Mouse (Mus musculus): Measurements from ENCODE around the gene Hnf4a. TPM values are rescaled to one million over a fixed set of nuclear protein-coding genes. Genes with fewer than 3 reads are reported as not detected.

Gene Hnf4a
- polyA plus RNA-seq, 1 experiment, result 0.67 TPM

DNA sequence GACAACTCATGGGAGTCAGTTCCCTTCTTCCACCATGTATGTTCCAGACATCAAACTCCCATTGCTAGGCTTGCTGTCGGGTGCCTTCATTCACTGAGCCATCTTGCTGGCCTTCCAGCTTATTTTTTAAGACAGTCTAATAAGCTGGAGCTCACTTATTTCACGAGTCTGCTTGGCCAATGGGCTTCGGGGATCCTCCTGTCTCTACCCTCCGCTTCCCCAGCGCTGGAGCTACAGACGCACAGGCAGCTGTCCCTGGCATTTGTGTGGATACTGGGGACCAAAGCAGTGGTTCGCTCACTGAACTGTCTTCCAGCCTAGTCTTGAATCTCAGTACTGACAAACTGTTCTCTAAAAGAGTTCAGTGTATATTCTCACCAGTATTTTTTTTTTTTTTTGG lies 99.6 kb downstream of the Hnf4a start:
- Histone ChIP-seq H3K4me1 (ENCODE audit: control insufficient read depth, insufficient read depth, low read length) (no peaks in the 10 kb centered on the region; the same call in 1 of the 2 replicates), H3K4me3 (replicated peaks; ENCODE audit: extremely low read depth, low read depth, low read length) (no peak overlapping the region)
- TF ChIP-seq CTCF (IDR thresholded peaks at IDR 0.05; ENCODE audit: insufficient read depth, low read length), result no peak
- no peak for TF ChIP-seq POLR2A (IDR thresholded peaks at IDR 0.05; ENCODE audit: borderline replicate concordance, extremely low read depth, low read depth, low read length)
- DNase-seq, result no peak
- WGBS, result 87% methylated on average over 7 of the region's 7 CpGs

DNA sequence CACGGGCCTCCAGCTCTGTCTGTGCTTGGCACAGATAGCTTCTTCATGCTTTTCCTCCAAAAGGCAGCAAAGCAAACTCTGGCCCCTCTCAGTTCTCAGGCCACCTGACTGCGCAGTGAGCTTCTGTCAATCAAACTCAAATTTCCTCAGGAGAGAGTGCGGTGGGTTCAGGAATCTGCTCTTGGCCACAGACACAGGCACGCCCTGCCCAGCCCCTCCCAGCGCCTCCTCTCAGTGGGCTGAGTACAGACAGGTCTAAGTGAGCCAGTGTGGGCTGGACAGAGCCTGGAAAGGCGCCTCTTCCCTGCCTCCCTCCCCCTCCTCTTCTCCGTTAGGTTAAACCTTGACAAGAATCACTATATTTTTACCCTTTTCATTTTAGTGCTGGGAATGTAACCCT lies 101.4 kb downstream of the Hnf4a start:
- H3K4me1 ChIP-seq (ENCODE audit: control insufficient read depth, insufficient read depth, low read length), result no peaks in the 10 kb centered on the region
- DNase-seq, result no peak
- WGBS, result 78% methylated on average over 7 of the region's 7 CpGs
- no peak overlapping the region for H3K4me3 ChIP-seq (replicated peaks; ENCODE audit: extremely low read depth, low read depth, low read length)
- TF ChIP-seq CTCF (IDR thresholded peaks at IDR 0.05; ENCODE audit: insufficient read depth, low read length) (no peak), POLR2A (IDR thresholded peaks at IDR 0.05; ENCODE audit: borderline replicate concordance, extremely low read depth, low read depth, low read length) (no peak)

DNA sequence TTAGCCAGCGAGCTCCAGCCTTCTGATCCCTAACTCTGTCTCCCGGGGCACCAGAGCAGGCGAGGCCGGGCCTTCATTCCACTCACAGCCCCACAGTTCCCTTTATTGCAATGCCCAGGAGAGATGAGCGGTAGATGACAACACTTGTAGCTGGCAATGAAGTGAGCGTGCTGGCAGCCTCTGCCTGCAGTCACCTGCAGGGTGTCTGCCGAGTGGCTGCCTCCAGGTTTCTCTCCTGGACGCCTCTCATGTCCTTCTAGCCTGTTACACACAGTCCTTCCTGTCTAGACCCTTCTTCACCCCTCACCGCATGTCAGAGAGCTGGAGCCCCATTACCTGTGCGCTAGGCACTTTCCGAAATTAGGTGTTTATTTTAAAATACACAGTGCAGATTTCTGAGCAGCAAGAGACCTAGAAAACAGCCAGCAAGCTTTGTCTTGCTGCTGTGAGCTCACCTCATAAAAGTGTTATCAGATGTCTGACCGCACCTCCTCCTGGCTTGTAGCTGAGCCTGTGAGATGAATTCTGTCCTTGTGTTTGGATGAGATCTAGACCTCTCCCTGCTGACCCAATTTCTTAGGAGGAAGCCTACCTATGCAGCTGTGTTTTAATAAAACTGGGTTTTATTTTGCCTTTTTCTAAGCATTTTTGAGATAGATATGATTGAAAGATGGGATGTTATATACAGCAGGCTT lies 102.8 kb downstream of the Hnf4a start:
- DNase-seq, result no peak
- no peak for TF ChIP-seq POLR2A (IDR thresholded peaks at IDR 0.05; ENCODE audit: borderline replicate concordance, extremely low read depth, low read depth, low read length)
- no peak for TF ChIP-seq CTCF (IDR thresholded peaks at IDR 0.05; ENCODE audit: insufficient read depth, low read length)
- no peak overlapping the region for H3K4me3 ChIP-seq (replicated peaks; ENCODE audit: extremely low read depth, low read depth, low read length)
- 85% methylated on average over 12 of the region's 12 CpGs for WGBS
- no peaks in the 10 kb centered on the region for H3K4me1 ChIP-seq (ENCODE audit: control insufficient read depth, insufficient read depth, low read length)

DNA sequence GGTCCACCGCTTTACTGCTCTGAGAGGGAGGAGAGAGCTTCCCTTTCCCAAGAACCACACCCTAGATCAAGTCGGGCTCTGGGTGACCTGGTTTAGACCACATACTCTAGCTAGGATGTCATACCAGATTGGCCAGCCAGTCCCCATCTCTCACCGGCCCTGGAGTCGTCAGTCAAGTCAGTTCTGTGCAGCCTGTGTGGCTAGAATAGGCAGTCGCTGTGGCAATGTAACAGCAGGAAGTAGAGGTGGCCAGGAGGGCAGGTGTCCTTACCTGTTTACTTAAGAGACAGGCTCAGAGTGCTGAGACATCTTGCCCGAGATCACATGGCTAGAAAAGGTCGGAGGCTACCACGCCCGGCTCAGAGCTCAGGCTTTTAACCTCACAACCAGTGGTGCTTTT lies 104.6 kb downstream of the Hnf4a start:
- Histone ChIP-seq H3K4me3 (replicated peaks; ENCODE audit: extremely low read depth, low read depth, low read length) (no peak overlapping the region), H3K4me1 (ENCODE audit: control insufficient read depth, insufficient read depth, low read length) (no peaks in the 10 kb centered on the region)
- no peak for DNase-seq
- 72% methylated on average over 9 of the region's 9 CpGs for WGBS
- TF ChIP-seq CTCF (IDR thresholded peaks at IDR 0.05; ENCODE audit: insufficient read depth, low read length), result no peak
- no peak for TF ChIP-seq POLR2A (IDR thresholded peaks at IDR 0.05; ENCODE audit: borderline replicate concordance, extremely low read depth, low read depth, low read length)

DNA sequence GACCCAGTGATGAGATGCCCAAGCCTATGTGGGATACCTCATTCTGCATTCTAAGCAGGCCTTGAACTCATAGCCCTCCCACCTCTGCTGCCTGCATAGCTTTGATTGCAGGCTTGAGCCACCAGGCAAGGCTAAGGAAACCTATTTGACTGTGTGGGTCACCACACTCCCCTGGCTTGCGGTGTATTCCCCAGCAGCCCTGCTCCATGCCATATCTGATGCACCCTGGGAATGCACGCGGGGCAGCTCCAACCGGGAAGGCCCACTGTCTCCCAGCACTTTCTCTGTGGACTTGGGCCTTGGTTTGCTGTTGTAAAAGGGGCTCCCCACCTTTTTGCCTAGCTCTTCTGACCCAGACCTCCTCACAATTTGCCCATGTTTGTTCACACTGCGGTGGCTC lies 106.6 kb downstream of the Hnf4a start:
- Histone ChIP-seq H3K4me3 (replicated peaks; ENCODE audit: extremely low read depth, low read depth, low read length) (no peak overlapping the region), H3K4me1 (ENCODE audit: control insufficient read depth, insufficient read depth, low read length) (no peaks in the 10 kb centered on the region)
- TF ChIP-seq CTCF (IDR thresholded peaks at IDR 0.05; ENCODE audit: insufficient read depth, low read length) (no peak), POLR2A (IDR thresholded peaks at IDR 0.05; ENCODE audit: borderline replicate concordance, extremely low read depth, low read depth, low read length) (no peak)
- DNase-seq, result no peak
- 94% methylated on average over 5 of the region's 5 CpGs for WGBS

DNA sequence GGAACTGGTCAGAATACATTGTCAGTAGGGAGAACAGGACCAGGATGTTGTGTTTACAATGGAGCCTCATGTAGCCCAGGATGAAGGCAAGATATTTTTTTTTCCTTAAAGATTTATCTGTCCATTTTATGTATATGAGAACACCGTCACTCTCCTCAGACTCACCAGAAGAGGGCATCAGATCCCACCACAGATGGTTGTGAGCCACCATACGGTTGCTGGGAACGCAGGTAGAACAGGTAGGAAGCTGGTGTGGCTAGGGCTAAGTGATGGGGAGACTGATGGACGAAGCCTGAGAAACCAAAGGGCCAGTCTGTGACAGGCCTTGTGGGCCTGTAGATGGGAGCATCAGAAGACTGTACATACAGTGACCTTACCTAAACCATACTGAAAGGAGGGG lies 107.4 kb downstream of the Hnf4a start:
- H3K4me3 ChIP-seq (replicated peaks; ENCODE audit: extremely low read depth, low read depth, low read length), result no peak overlapping the region
- no peak for TF ChIP-seq POLR2A (IDR thresholded peaks at IDR 0.05; ENCODE audit: borderline replicate concordance, extremely low read depth, low read depth, low read length)
- no peak for TF ChIP-seq CTCF (IDR thresholded peaks at IDR 0.05; ENCODE audit: insufficient read depth, low read length)
- H3K4me1 ChIP-seq (ENCODE audit: control insufficient read depth, insufficient read depth, low read length), result no peaks in the 10 kb centered on the region
- no peak for DNase-seq
- WGBS, result 86% methylated on average over 4 of the region's 4 CpGs

DNA sequence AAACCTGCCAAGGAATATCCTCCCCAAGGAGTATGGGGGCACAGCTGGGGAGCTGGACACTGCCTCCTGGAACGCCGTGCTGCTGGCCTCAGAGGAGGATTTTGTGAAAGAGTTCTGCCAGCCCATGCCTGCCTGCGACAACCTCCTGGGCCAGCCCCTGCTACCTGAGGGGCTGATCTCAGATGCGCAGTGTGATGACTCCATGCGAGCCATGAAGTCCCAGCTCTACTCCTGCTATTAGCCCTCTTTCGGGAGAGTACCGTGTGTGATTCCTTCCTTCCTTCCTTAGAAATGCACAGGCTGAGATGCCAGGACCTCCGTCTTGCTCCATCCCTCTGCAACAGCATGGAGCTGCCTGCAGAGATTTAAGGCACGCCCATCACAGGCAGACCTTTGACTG lies 108.8 kb downstream of the Hnf4a start:
- Histone ChIP-seq H3K4me1 (ENCODE audit: control insufficient read depth, insufficient read depth, low read length) (no peaks in the 10 kb centered on the region), H3K4me3 (replicated peaks; ENCODE audit: extremely low read depth, low read depth, low read length) (no peak overlapping the region)
- WGBS, result 77% methylated on average over 9 of the region's 9 CpGs
- no peak for DNase-seq
- TF ChIP-seq POLR2A (IDR thresholded peaks at IDR 0.05; ENCODE audit: borderline replicate concordance, extremely low read depth, low read depth, low read length) (no peak), CTCF (IDR thresholded peaks at IDR 0.05; ENCODE audit: insufficient read depth, low read length) (no peak)

DNA sequence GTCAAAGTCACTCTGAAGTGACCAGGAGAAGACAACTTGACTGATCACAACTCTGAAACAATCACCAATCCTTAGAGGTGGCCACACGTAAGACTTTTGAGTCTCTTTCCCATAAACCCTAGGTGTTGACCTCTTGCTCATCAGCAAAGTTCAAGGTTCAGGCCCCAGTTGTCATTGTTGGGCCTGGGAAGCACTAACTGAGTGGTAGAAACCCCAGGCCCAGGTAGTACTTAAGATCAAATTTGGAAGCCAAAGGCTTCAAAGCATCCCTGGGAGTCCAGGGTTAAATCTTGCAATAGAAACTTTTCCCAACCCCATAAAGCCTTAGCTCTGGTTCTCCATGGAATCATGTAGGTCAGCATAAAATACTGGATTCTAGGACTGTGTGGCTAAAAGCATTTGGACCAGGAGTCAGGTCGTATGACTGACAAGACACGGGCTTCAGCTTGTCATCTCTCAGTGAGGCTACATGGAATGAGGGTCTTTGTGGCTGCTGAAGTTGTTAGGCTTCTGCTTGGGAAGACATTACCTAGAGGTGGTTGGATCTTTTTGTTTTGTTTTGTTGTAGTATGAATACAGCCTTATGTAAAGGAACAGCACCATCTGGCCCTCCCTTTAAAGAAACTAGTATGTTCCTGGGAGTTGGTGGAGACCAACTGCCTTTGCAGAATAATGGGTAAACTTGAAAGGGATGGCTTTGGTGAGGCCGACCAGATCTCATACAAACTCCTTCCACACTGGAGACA lies 109.5 kb downstream of the Hnf4a start:
- WGBS, result 80% methylated on average over 4 of the region's 4 CpGs
- Histone ChIP-seq H3K4me3 (replicated peaks; ENCODE audit: extremely low read depth, low read depth, low read length) (no peak overlapping the region), H3K4me1 (ENCODE audit: control insufficient read depth, insufficient read depth, low read length) (no peaks in the 10 kb centered on the region)
- TF ChIP-seq POLR2A (IDR thresholded peaks at IDR 0.05; ENCODE audit: borderline replicate concordance, extremely low read depth, low read depth, low read length) (0 out of 2 replicates have a peak, but pooled peaks have one; percentile 5), CTCF (IDR thresholded peaks at IDR 0.05; ENCODE audit: insufficient read depth, low read length) (no peak)
- DNase-seq, result no peak

DNA sequence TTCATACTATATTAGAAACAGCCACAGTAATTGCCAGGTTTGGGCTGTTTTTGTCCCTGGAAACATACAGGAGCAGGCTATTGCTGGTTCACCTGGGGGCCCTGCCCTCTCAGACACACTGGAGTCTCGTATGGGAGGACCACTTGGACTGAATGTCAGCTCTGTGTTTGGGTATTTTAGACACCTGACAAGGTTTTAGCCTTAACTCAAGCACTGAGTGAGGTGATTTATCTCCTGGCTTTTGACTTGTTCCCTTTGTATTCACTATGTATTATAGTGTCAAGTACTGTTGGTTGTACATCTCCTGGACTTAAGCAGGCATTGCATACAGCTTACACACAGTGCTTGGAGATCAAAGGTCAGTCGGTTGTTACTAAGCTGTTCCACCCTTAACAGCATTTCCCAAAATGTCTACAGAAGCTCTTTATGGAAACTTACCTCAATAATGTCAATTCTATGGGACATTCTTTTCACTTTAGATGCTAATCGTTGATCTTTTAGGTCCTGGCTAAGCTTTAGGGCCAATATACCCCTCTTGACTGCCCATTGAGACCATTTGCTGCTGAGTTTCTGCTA lies 110.1 kb downstream of the Hnf4a start:
- WGBS, result 66% methylated on average over 3 of the region's 3 CpGs
- H3K4me3 ChIP-seq (replicated peaks; ENCODE audit: extremely low read depth, low read depth, low read length), result no peak overlapping the region
- TF ChIP-seq CTCF (IDR thresholded peaks at IDR 0.05; ENCODE audit: insufficient read depth, low read length) (no peak), POLR2A (IDR thresholded peaks at IDR 0.05; ENCODE audit: borderline replicate concordance, extremely low read depth, low read depth, low read length) (no peak)
- H3K4me1 ChIP-seq (ENCODE audit: control insufficient read depth, insufficient read depth, low read length), result no peaks in the 10 kb centered on the region
- DNase-seq, result no peak

All from lung, adult 2 months (tissue).